Mouse (Mus musculus): ENCODE results near the gene Pusl1.

DNA sequence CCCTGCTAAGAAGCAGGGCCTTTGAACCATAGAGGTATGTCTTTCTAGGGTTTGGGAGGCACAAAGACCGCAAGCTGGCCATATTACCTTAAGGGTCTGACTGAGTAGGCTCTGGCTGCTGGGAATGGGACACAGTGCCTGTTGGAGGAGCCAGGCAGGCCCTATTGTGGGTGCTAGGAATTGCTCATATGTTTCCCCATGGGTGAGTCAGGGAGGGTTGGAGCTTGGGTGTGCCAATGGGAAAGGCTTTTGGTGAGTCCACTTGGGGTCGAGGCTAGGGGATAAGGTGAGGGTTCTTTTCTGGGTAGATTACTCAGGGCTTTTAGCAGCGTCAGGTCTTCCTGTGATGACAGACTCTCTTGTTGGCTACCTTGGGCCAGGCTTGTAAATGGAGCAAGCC lies 40.2 kb downstream of the Pusl1 start:
- TF ChIP-seq POLR2A (IDR thresholded peaks at IDR 0.05; ENCODE audit: low read depth, low read length) (no peak), CTCF (conservative IDR thresholded peaks at IDR 0.05; ENCODE audit: insufficient read depth, insufficient read length, low read depth, low read length) (no peak)
